Comparison of ENCODE assay signal across 14 mouse cellular contexts in genomic region chr8:125327551-125328262, GRCm38 (mm10).
DNase-seq lines count a peak whose midpoint lies in the region; ATAC-seq lines count a peak whose summit lies in the region.
"Had no signal": no experiment of that assay in that cellular context is flagged by ENCODE, and none has a peak within 500 bp of the region (broad histone marks: within the 10 kb centered on the region; RNA-seq: fewer than 3 reads in every experiment).

No protein-coding gene starts in this region.

- no peak overlapping the region for H3K4me2 ChIP-seq in hindbrain, embryonic 12.5 days (replicated peaks)
- H3K4me2 ChIP-seq in heart, embryonic 13.5 days: peak overlapping the region; percentile 56
- H3K4me2 ChIP-seq: embryonic facial prominence, embryonic 12.5 days; intestine, embryonic 15.5 days; limb, embryonic 15.5 days; neural tube, embryonic 15.5 days had no signal

- peak overlapping the region; percentile 53 for H3K27ac ChIP-seq in hindbrain, embryonic 10.5 days
- H3K27ac ChIP-seq in hindbrain, embryonic 12.5 days: no peak overlapping the region
- H3K27ac ChIP-seq in heart, embryonic 13.5 days (replicated peaks): peak overlapping the region; percentile 93
- H3K27ac ChIP-seq: embryonic facial prominence, embryonic 12.5 days; intestine, embryonic 15.5 days; limb, embryonic 15.5 days; neural tube, embryonic 15.5 days had no signal

- H3K4me1 ChIP-seq in hindbrain, embryonic 10.5 days (replicated peaks): peaks cover 29% of the 10 kb centered on the region
- H3K4me1 ChIP-seq in hindbrain, embryonic 12.5 days: peaks cover 26% of the 10 kb centered on the region
- H3K4me1 ChIP-seq in heart, embryonic 13.5 days: peaks cover 77% of the 10 kb centered on the region
- H3K4me1 ChIP-seq: intestine, embryonic 15.5 days had no signal

- WGBS in hindbrain, embryonic 10.5 days: 66% methylated on average over 13 of the region's 13 CpGs
- WGBS in hindbrain, embryonic 12.5 days: 55% methylated on average over 13 of the region's 13 CpGs
- 31% methylated on average over 13 of the region's 13 CpGs for WGBS in heart, embryonic 13.5 days

- H3K27me3 ChIP-seq in hindbrain, embryonic 10.5 days (ENCODE audit: insufficient read depth, poor library complexity, severe bottlenecking): peaks cover 40% of the 10 kb centered on the region
- peaks cover 40% of the 10 kb centered on the region for H3K27me3 ChIP-seq in hindbrain, embryonic 12.5 days
- no peaks in the 10 kb centered on the region for H3K27me3 ChIP-seq in heart, embryonic 13.5 days (replicated peaks)
- H3K27me3 ChIP-seq: intestine, embryonic 15.5 days; limb, embryonic 15.5 days had no signal

- H3K36me3 ChIP-seq in hindbrain, embryonic 10.5 days: no peaks in the 10 kb centered on the region
- H3K36me3 ChIP-seq in hindbrain, embryonic 12.5 days: no peaks in the 10 kb centered on the region
- H3K36me3 ChIP-seq in heart, embryonic 13.5 days: no peaks in the 10 kb centered on the region
- H3K36me3 ChIP-seq: embryonic facial prominence, embryonic 12.5 days; intestine, embryonic 15.5 days; limb, embryonic 15.5 days; neural tube, embryonic 15.5 days had no signal

- ATAC-seq in hindbrain, embryonic 12.5 days (ENCODE audit: low FRiP score): no peak
- ATAC-seq in heart, embryonic 13.5 days (ENCODE audit: extremely low read depth, insufficient number of reproducible peaks, low FRiP score, low TSS enrichment): no peak
- ATAC-seq: intestine, embryonic 15.5 days had no signal

- H3K9ac ChIP-seq in hindbrain, embryonic 12.5 days: no peak overlapping the region
- H3K9ac ChIP-seq in heart, embryonic 13.5 days: peak overlapping the region; percentile 79
- H3K9ac ChIP-seq: embryonic facial prominence, embryonic 12.5 days; intestine, embryonic 15.5 days; limb, embryonic 15.5 days; neural tube, embryonic 15.5 days had no signal

- peak; percentile 52 for DNase-seq in adrenal gland, postnatal 10 days
- DNase-seq in adrenal gland, adult 8-10 months: no peak
- no peak for DNase-seq in hindbrain, embryonic 10.5 days (ENCODE audit: low spot score)
- DNase-seq in ES-CJ7 (ENCODE audit: low read depth, low spot score): peak; percentile 71
- no peak for DNase-seq in layer of hippocampus, adult 9-10 months (ENCODE audit: low spot score)
- DNase-seq in right cerebral cortex, postnatal 14 days: no peak
- DNase-seq: cerebellum, postnatal 10 days; thymus, adult 18-20 months had no signal

- no peaks in the 10 kb centered on the region for H3K9me3 ChIP-seq in hindbrain, embryonic 10.5 days
- H3K9me3 ChIP-seq in hindbrain, embryonic 12.5 days (replicated peaks): no peaks in the 10 kb centered on the region
- H3K9me3 ChIP-seq in heart, embryonic 13.5 days: peaks cover 1% of the 10 kb centered on the region; the same call in 1 of the 2 replicates
- H3K9me3 ChIP-seq: embryonic facial prominence, embryonic 12.5 days; intestine, embryonic 15.5 days; limb, embryonic 15.5 days; neural tube, embryonic 15.5 days had no signal

- no peak overlapping the region for H3K4me3 ChIP-seq in hindbrain, embryonic 10.5 days
- H3K4me3 ChIP-seq in hindbrain, embryonic 12.5 days: no peak overlapping the region
- H3K4me3 ChIP-seq in heart, embryonic 13.5 days: peak overlapping the region; percentile 40
- H3K4me3 ChIP-seq: embryonic facial prominence, embryonic 12.5 days; intestine, embryonic 15.5 days; limb, embryonic 15.5 days; neural tube, embryonic 15.5 days had no signal

Comparison
In these comparisons a context has a peak if more than half of its experiments do, and no peak if none do; other contexts are left out.
1. DNase-seq: peak in adrenal gland, postnatal 10 days (single experiment) and ES-CJ7 (single experiment); none in adrenal gland, adult 8-10 months (single experiment), hindbrain, embryonic 10.5 days (single experiment), layer of hippocampus, adult 9-10 months (single experiment) and right cerebral cortex, postnatal 14 days (single experiment).